Mouse (Mus musculus) midbrain, embryonic 14.5 days (tissue): ENCODE measurements around the gene Ints1. TPM values are rescaled to one million over a fixed set of nuclear protein-coding genes. Genes with fewer than 3 reads are reported as not detected.

ENCODE experiments used
- ATAC-seq: fragments of 200-750 bp; cut with Nextera tagmentation; 2 replicates; pipeline ENCODE4 v1.8.0; 2017; ENCODE audit warnings: moderate number of reproducible peaks, moderate library complexity; ENCODE audit not compliant: low FRiP score, low TSS enrichment
- DNase-seq: peaks from one replicate; pipeline ENCODE4 v3.0.0-alpha.2; 2015
- H3K27ac ChIP-seq: fragments of 300-500 bp; sonication (generic); replicated peaks from 2 replicates; pipeline ENCODE4 v1.5.1; 2014; ENCODE audit warnings: mild to moderate bottlenecking, low read depth, low read length, moderate library complexity
- H3K27me3 ChIP-seq: fragments of 300-500 bp; sonication (generic); 2 replicates; pipeline ENCODE4 v1.6.1; 2014; ENCODE audit warnings: low read length, control low read depth, mixed read lengths; ENCODE audit not compliant: control insufficient read depth, insufficient read depth
- H3K36me3 ChIP-seq: fragments of 300-500 bp; sonication (generic); 2 replicates; pipeline ENCODE4 v1.6.1; 2014; ENCODE audit warnings: low read length, control low read depth; ENCODE audit not compliant: control insufficient read depth, insufficient read depth
- H3K4me1 ChIP-seq: fragments of 300-500 bp; sonication (generic); 2 replicates; pipeline ENCODE4 v1.6.1; 2014; ENCODE audit warnings: mild to moderate bottlenecking, antibody characterized with exemption, low read length, control low read depth; ENCODE audit not compliant: control insufficient read depth, insufficient read depth
- H3K4me2 ChIP-seq: fragments of 300-500 bp; sonication (generic); 2 replicates; pipeline ENCODE4 v1.6.1; 2014; ENCODE audit warnings: mild to moderate bottlenecking, low read length, moderate library complexity
- H3K4me3 ChIP-seq: fragments of 300-500 bp; sonication (generic); replicated peaks from 2 replicates; pipeline ENCODE4 v1.5.1; 2014; ENCODE audit warnings: low read depth, low read length
- H3K9ac ChIP-seq: fragments of 300-500 bp; sonication (generic); replicated peaks from 2 replicates; pipeline ENCODE4 v1.6.1; 2014; ENCODE audit warnings: mild to moderate bottlenecking, low read length, moderate library complexity
- H3K9me3 ChIP-seq: fragments of 300-500 bp; sonication (generic); 2 replicates; pipeline ENCODE4 v1.6.1; 2016; ENCODE audit warnings: low read length, control low read depth, mixed read lengths; ENCODE audit not compliant: control insufficient read depth
- WGBS: fragments of 180-500 bp; shearing (Covaris S2); extraction: QIAGEN DNeasy Blood & Tissue Kit; methylation state at CpG from one replicate; pipeline ENCODE4 v1.1.7; 2014; 5-methylcytosine and 5-hydroxymethylcytosine counted together
- polyA plus RNA-seq: library from polyadenylated mRNA; unstranded; fragments of >200 nt; fragmentation: Nextera tagmentation; extraction: Ambion mirVana; gene quantifications from 2 replicates; pipeline ENCODE4 v1.2.1, GENCODE M21; 2014

Ints1 gene
- polyA plus RNA-seq, 1 experiment from 2014 or later = 44.7 TPM

DNA sequence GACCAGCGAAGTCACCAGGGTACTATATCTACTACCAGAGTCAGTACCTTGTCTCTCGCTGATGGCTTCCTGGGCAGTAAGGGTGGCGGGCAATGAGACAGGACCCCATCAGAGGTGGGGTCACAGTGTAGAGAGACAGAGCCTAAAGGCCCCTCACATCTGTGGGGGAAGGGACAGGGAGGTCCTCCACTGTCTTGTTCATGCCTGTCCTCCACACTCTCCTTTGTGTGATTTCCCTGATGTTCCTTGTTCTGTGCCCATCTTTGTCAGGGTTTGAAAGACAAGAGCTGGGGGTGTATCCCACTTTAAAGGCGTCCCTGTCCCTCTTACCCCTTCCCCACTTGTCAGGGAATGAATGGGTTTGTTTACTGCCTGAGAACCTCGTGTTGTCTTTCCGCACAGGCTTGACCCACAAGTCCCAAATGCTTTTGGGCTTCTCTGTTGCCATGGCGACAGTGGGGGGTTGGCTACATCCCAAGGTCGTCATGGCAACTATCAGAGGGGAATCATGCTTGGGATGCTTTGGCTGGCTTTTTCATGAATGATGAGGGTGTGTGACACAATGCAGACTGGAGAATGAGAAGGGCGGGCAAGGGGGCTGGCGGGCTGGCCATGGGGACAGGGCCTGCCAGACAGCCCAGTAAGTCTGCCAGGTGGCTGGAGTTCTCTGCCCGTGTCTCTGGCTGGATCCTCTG is 22.1 kb upstream of the Ints1 start:
- Histone ChIP-seq H3K9ac (peak overlapping the region; percentile 55), H3K4me2 (peak overlapping the region; percentile 83), H3K36me3 (peaks cover 25% of the 10 kb centered on the region), H3K27ac (peak overlapping the region; percentile 97), H3K4me3 (peak overlapping the region; percentile 40), H3K4me1 (peaks cover 34% of the 10 kb centered on the region), H3K27me3 (no peaks in the 10 kb centered on the region), H3K9me3 (no peaks in the 10 kb centered on the region)
- peak; percentile 91 for ATAC-seq
- DNase-seq = peak; percentile 97
- WGBS = 11% methylated on average over 11 of the region's 11 CpGs

DNA sequence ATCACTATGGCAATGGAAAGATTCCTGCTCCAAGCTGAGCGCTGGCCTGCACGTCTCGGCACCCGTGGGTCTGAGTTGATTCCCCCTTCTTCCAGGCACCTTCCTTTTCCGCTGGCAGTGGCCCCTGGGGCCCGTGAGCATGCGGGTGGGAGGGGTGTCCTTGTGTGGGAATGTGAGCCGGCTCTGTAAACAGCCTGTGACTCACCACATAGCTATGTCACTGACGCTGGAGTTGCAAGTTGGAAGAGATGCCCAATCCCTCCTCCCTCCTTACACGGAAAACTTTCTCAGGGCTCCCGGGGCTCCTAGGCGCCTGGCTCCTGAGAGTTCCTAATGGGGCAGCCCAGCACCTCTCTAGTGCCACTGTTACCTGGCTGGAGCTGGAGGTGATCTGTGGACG is 21.4 kb upstream of the Ints1 start:
- Histone ChIP-seq H3K27ac (peak overlapping the region; percentile 97), H3K4me3 (0 out of 2 replicates have a peak overlapping the region, but pooled peaks have one; percentile 40), H3K9me3 (no peaks in the 10 kb centered on the region), H3K27me3 (no peaks in the 10 kb centered on the region), H3K9ac (peak overlapping the region; percentile 55; the same call in 1 of the 2 replicates), H3K4me2 (peak overlapping the region; percentile 83), H3K4me1 (peaks cover 41% of the 10 kb centered on the region), H3K36me3 (peaks cover 23% of the 10 kb centered on the region)
- WGBS = 20% methylated on average over 13 of the region's 13 CpGs
- peak; percentile 54 for DNase-seq
- peak; percentile 2; the same call in 1 of the 2 replicates for ATAC-seq

DNA sequence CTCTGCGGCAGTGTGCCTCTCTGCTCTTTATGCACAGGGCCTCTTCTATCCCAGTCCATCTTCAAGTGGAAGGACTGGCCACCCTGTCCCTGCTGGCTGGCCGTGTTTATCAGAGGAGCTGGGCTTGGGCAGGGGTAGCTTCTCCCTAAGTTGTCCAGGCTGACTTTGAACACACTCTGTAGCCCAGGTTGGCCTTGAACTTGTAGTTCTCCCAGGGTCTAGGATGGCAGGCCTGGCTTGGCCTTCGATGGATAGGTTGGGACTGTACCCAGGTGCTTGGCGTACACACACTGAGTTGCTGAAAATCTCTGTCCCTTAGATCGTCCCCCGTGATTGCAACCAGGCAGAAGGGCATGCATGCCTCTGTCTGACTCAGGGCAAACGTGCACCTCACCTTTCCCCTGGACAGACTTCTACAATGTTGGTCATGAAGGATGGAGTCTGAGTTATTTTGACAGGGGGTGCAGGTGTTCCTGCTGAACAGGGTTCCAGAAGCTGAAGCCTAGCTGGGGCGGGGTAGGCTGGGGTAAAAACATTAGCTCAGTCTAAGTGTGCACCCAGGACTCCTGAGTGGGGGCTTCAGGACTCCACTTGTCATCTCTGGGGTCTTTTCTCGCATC is 20.6 kb upstream of the Ints1 start:
- H3K9me3 ChIP-seq = no peaks in the 10 kb centered on the region
- no peak overlapping the region for H3K9ac ChIP-seq
- H3K4me3 ChIP-seq = no peak overlapping the region
- H3K4me2 ChIP-seq = no peak overlapping the region
- H3K27ac ChIP-seq = peak overlapping the region; percentile 97; the same call in 1 of the 2 replicates
- WGBS = 82% methylated on average over 9 of the region's 9 CpGs
- peaks cover 18% of the 10 kb centered on the region for H3K36me3 ChIP-seq
- H3K27me3 ChIP-seq = no peaks in the 10 kb centered on the region
- H3K4me1 ChIP-seq = peaks cover 42% of the 10 kb centered on the region
- ATAC-seq (no peak), DNase-seq (no peak)

GRCm38 (mm10) chr5:139794938-139795337 is 19.5 kb upstream of the Ints1 start:
- H3K36me3 ChIP-seq = peaks cover 6% of the 10 kb centered on the region; the same call in 1 of the 2 replicates
- DNase-seq (no peak), ATAC-seq (no peak)
- WGBS = 77% methylated on average over 10 of the region's 10 CpGs
- no peaks in the 10 kb centered on the region for H3K9me3 ChIP-seq
- H3K27ac ChIP-seq = no peak overlapping the region
- H3K4me3 ChIP-seq = no peak overlapping the region
- peaks cover 42% of the 10 kb centered on the region for H3K4me1 ChIP-seq
- H3K9ac ChIP-seq = no peak overlapping the region
- H3K4me2 ChIP-seq = no peak overlapping the region
- no peaks in the 10 kb centered on the region for H3K27me3 ChIP-seq

DNA sequence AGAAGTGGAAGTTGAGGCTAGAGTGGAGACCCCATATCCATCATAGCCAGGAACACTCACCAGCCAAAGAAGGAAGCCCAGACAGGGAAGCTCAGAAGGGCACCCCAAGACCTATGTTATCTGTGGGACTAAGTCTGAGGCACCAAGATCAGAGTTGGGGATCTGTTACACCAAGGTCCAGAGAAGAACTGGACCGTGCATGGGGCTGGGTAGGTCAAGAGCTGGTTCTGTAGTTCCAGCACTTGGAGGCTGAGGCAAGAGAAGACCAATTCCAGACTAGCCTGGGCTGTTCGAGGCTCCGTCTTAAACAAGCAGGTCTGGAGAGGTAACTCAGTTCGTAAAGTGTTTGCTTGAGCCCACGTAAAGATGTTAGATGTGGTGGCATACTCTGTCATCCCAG is 18.7 kb upstream of the Ints1 start:
- no peaks in the 10 kb centered on the region for H3K36me3 ChIP-seq
- H3K4me3 ChIP-seq = no peak overlapping the region
- DNase-seq (no peak), ATAC-seq (no peak)
- H3K27me3 ChIP-seq = no peaks in the 10 kb centered on the region
- no peaks in the 10 kb centered on the region for H3K9me3 ChIP-seq
- peaks cover 39% of the 10 kb centered on the region for H3K4me1 ChIP-seq
- no peak overlapping the region for H3K9ac ChIP-seq
- 89% methylated on average over 5 of the region's 5 CpGs for WGBS
- no peak overlapping the region for H3K27ac ChIP-seq
- no peak overlapping the region for H3K4me2 ChIP-seq

DNA sequence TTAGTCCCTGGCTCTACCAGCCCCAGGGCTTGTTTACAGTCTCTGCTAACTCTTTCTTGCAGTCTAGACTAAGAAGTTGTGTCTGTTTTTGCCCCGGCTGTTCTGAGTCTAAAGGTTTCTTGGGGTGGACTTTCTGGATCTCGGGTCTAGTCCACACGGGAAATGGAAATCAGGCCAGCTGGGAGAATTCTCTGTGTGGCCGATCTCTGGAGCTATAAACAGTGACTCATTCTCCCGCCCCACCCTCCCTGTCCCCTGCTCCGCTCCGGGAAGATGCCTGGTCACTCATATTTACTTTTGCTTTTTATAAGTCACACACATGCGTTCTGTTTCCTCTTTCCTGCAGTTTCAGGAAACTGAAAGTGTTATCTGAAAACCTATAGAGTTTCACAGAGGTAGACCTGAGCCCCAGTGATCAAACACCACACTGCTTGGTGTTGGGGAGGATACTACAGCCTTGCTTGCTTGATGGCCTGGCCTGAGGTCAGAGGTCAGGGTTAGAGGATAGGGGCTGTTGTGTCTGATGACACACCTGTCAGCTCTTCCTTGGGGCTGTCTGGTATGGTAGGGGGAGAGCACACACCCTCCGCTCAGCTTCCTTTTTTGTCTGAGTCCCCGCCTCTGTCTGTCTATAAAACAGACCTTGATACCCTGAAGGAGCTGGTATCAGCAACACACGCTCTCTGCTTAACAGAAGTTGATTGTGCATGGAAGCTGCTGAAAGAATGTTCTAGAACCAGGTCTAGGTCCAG is 18.0 kb upstream of the Ints1 start:
- Histone ChIP-seq H3K4me2 (no peak overlapping the region; the same call in 1 of the 2 replicates), H3K36me3 (no peaks in the 10 kb centered on the region), H3K4me1 (peaks cover 33% of the 10 kb centered on the region), H3K27me3 (no peaks in the 10 kb centered on the region), H3K9me3 (no peaks in the 10 kb centered on the region), H3K27ac (no peak overlapping the region), H3K4me3 (no peak overlapping the region), H3K9ac (no peak overlapping the region)
- 80% methylated on average over 11 of the region's 11 CpGs for whole genome bisulfite sequencing
- ATAC-seq = no peak
- DNase-seq = no peak

GRCm38 (mm10) chr5:139792966-139793337 is 17.5 kb upstream of the Ints1 start:
- ATAC-seq = no peak
- peaks cover 27% of the 10 kb centered on the region for H3K4me1 ChIP-seq
- DNase-seq = no peak
- no peak overlapping the region for H3K9ac ChIP-seq
- H3K9me3 ChIP-seq = no peaks in the 10 kb centered on the region
- no peaks in the 10 kb centered on the region for H3K36me3 ChIP-seq
- no peak overlapping the region for H3K4me3 ChIP-seq
- H3K27ac ChIP-seq = no peak overlapping the region
- 52% methylated on average over 3 of the region's 3 CpGs for WGBS
- peak overlapping the region; percentile 100 for H3K4me2 ChIP-seq
- H3K27me3 ChIP-seq = no peaks in the 10 kb centered on the region

DNA sequence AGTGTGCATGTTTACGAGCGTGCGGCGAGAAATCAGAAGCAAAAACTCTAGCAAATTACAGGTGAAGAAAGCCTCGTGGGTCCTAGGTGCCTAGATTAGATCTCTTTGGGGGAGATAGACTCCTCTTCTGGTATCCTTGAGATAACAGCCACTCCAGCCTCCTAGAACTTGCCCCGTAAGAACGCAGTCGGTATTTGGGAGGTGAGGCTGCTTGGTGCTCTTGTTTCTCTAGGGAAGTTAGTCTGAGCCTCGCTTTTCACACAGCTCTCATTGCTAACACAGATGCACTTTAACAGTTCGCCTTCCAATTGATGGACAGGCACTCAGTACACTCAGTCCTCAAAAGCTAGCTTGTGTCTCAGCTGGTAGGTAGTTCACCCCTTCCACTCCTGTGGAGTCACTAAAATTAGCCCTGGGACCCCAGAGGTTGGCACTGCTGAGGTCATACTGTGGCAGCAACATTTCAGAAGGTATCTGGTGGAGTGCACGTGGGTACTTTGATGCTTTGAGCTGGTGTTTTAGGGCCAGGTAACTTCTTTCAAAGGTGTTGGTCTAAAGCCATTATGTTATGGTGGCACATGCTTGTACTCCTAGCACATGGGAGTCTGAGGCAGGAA is 16.8 kb upstream of the Ints1 start:
- WGBS = 25% methylated on average over 11 of the region's 11 CpGs
- Histone ChIP-seq H3K4me3 (peak overlapping the region; percentile 75), H3K36me3 (no peaks in the 10 kb centered on the region), H3K4me1 (peaks cover 21% of the 10 kb centered on the region), H3K27me3 (no peaks in the 10 kb centered on the region), H3K27ac (no peak overlapping the region), H3K4me2 (peak overlapping the region; percentile 100), H3K9ac (peak overlapping the region; percentile 62; the same call in 1 of the 2 replicates), H3K9me3 (no peaks in the 10 kb centered on the region)
- no peak for ATAC-seq
- no peak for DNase-seq
